Mouse (Mus musculus) ES-E14 (cell line): ENCODE data around the gene Dpp4.

Experiments
- CHD2 ChIP-seq: IDR thresholded peaks from 2 replicates; pipeline ENCODE4 v1.6.1; 2014; ENCODE audit warnings: mild to moderate bottlenecking, low read depth, low read length, inconsistent platforms
- MAFK ChIP-seq: IDR thresholded peaks from 2 replicates; pipeline ENCODE4 v1.6.1; 2014; ENCODE audit warnings: mild to moderate bottlenecking, low read depth, low read length, inconsistent platforms; ENCODE audit not compliant: insufficient read depth
- ZC3H11A ChIP-seq: IDR thresholded peaks from 2 replicates; pipeline ENCODE4 v1.6.1; 2012; ENCODE audit warnings: low read depth, mild to moderate bottlenecking, inconsistent platforms, low read length, borderline replicate concordance

DNA sequence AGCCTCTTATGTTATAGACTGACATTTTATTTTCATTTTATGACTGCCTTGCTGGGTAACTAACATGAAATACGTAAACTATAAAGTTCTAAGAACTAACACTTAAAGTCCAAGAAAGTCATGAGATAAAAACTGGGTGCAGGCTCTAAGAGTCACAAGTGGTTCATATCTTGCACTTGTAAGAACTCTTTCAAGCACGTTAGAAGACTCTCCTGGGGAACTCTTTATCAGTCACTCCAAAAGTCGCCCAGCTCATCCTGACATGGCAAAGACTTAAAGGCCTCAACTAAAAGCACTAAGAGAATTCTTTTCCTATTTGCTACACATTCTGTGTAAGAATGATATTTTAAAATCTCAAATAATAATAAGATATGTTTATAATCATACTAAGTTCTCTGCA, 92.5 kb downstream of the Dpp4 start:
- no peak for TF ChIP-seq ZC3H11A
- no peak for TF ChIP-seq MAFK
- no peak for TF ChIP-seq CHD2
